Comparison of ENCODE assay signal across 31 mouse cellular contexts in the genomic region with DNA sequence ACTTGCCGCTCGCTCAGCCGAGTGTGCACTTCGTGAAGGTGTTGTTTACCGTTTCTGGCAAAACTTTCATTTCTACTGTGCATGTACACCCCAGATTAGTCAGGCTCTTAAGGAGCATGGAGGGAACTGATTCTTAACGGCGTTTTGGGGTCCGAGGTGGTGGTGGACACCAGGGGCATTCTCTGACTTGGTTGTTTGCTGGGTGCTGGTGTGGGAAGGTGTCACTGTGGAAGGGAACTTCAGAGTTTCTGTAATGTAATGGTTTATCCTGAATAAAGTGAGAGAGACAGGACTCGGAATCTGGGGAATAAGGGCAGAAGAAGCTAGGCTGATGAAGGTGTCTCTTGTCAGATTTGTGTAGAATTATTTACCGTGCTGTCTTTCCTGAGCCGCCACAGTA.
DNase-seq lines count a peak whose midpoint lies in the region; ATAC-seq lines count a peak whose summit lies in the region.
"Had no signal": no experiment of that assay in that cellular context is flagged by ENCODE, and none has a peak within 500 bp of the region (broad histone marks: within the 10 kb centered on the region; RNA-seq: fewer than 3 reads in every experiment).

No protein-coding gene starts in this region.

- DNase-seq in embryonic facial prominence, embryonic 10.5 days (ENCODE audit: low spot score) = no peak
- DNase-seq in testis, postnatal 14 days (ENCODE audit: low spot score) = no peak
- no peak for DNase-seq in cerebellum, adult 11-12 months
- no peak for DNase-seq in natural killer cell, adult 2 months (ENCODE audit: low spot score in 2 of 2)
- DNase-seq: adrenal gland, adult 2 months; adrenal gland, postnatal 36 days; cerebellum, adult 2 months; cerebellum, postnatal 14 days; gastrocnemius, adult 2 months; gastrocnemius, postnatal 36 days; heart, adult 2 months; heart, postnatal 14 days; kidney, adult 2 months; kidney, postnatal 36 days; layer of hippocampus, postnatal 36 days; liver, embryonic 13.5 days; lung, adult 18-20 months; lung, postnatal 4 days had no signal

- H3K4me2 ChIP-seq in embryonic facial prominence, embryonic 13.5 days = 0 out of 2 replicates have a peak overlapping the region, but pooled peaks have one; percentile 0
- H3K4me2 ChIP-seq in forebrain, embryonic 15.5 days (replicated peaks) = no peak overlapping the region
- H3K4me2 ChIP-seq in midbrain, embryonic 13.5 days (replicated peaks) = peak overlapping the region; percentile 43
- H3K4me2 ChIP-seq: heart, embryonic 13.5 days; intestine, embryonic 15.5 days; limb, embryonic 15.5 days; liver, embryonic 13.5 days had no signal

- no peak overlapping the region for H3K4me3 ChIP-seq in embryonic facial prominence, embryonic 13.5 days
- H3K4me3 ChIP-seq in embryonic facial prominence, embryonic 10.5 days = no peak overlapping the region
- no peak overlapping the region for H3K4me3 ChIP-seq in forebrain, embryonic 15.5 days
- peak overlapping the region; percentile 33 for H3K4me3 ChIP-seq in midbrain, embryonic 13.5 days (replicated peaks)
- H3K4me3 ChIP-seq: heart, adult 2 months; heart, embryonic 13.5 days; intestine, embryonic 15.5 days; limb, embryonic 10.5 days; limb, embryonic 15.5 days; liver, embryonic 13.5 days; megakaryocyte, embryonic 14.5 days had no signal

- peaks cover 8% of the 10 kb centered on the region; the same call in 1 of the 2 replicates for H3K36me3 ChIP-seq in embryonic facial prominence, embryonic 13.5 days
- peaks cover 3% of the 10 kb centered on the region; the same call in 1 of the 2 replicates for H3K36me3 ChIP-seq in embryonic facial prominence, embryonic 10.5 days (replicated peaks)
- H3K36me3 ChIP-seq in forebrain, embryonic 15.5 days = no peaks in the 10 kb centered on the region
- no peaks in the 10 kb centered on the region for H3K36me3 ChIP-seq in midbrain, embryonic 13.5 days
- H3K36me3 ChIP-seq: heart, embryonic 13.5 days; hindbrain, embryonic 10.5 days; intestine, embryonic 15.5 days; limb, embryonic 15.5 days; liver, embryonic 13.5 days had no signal

- no peak overlapping the region for H3K27ac ChIP-seq in embryonic facial prominence, embryonic 13.5 days
- H3K27ac ChIP-seq in embryonic facial prominence, embryonic 10.5 days (replicated peaks) = no peak overlapping the region
- peak overlapping the region; percentile 53 for H3K27ac ChIP-seq in forebrain, embryonic 15.5 days (replicated peaks)
- peak overlapping the region; percentile 91 for H3K27ac ChIP-seq in midbrain, embryonic 13.5 days
- H3K27ac ChIP-seq: heart, adult 2 months; heart, embryonic 13.5 days; hindbrain, embryonic 10.5 days; hindbrain, postnatal 0 days; intestine, embryonic 15.5 days; limb, embryonic 10.5 days; limb, embryonic 15.5 days; liver, embryonic 13.5 days; stomach, postnatal 0 days had no signal

- peaks cover 9% of the 10 kb centered on the region for H3K27me3 ChIP-seq in embryonic facial prominence, embryonic 13.5 days
- peaks cover 26% of the 10 kb centered on the region for H3K27me3 ChIP-seq in embryonic facial prominence, embryonic 10.5 days (replicated peaks; ENCODE audit: low read depth, poor library complexity, severe bottlenecking)
- H3K27me3 ChIP-seq in forebrain, embryonic 15.5 days = peaks cover 39% of the 10 kb centered on the region
- peaks cover 17% of the 10 kb centered on the region; the same call in 1 of the 2 replicates for H3K27me3 ChIP-seq in midbrain, embryonic 13.5 days
- H3K27me3 ChIP-seq: intestine, embryonic 15.5 days; limb, embryonic 15.5 days had no signal

- 68% methylated on average over 11 of the region's 11 CpGs for WGBS in embryonic facial prominence, embryonic 13.5 days
- WGBS in embryonic facial prominence, embryonic 10.5 days = 69% methylated on average over 11 of the region's 11 CpGs
- 39% methylated on average over 11 of the region's 11 CpGs for WGBS in forebrain, embryonic 15.5 days
- WGBS in midbrain, embryonic 13.5 days = 31% methylated on average over 11 of the region's 11 CpGs

- H3K9ac ChIP-seq in embryonic facial prominence, embryonic 13.5 days = no peak overlapping the region
- H3K9ac ChIP-seq in forebrain, embryonic 15.5 days (replicated peaks) = no peak overlapping the region
- H3K9ac ChIP-seq in midbrain, embryonic 13.5 days (replicated peaks) = peak overlapping the region; percentile 66
- H3K9ac ChIP-seq: heart, embryonic 13.5 days; intestine, embryonic 15.5 days; limb, embryonic 15.5 days; liver, embryonic 13.5 days had no signal

- ATAC-seq in embryonic facial prominence, embryonic 13.5 days (ENCODE audit: insufficient number of reproducible peaks, insufficient read depth, low FRiP score, low TSS enrichment, low read depth) = no peak
- no peak for ATAC-seq in forebrain, embryonic 15.5 days (replicated peaks)
- ATAC-seq in midbrain, embryonic 13.5 days = no peak
- ATAC-seq: activated CD4-positive, CD25-positive, alpha-beta regulatory T cell, adult 4 months; hindbrain, postnatal 0 days; intestine, embryonic 15.5 days; lung, postnatal 0 days had no signal

- no peaks in the 10 kb centered on the region for H3K9me3 ChIP-seq in embryonic facial prominence, embryonic 13.5 days
- no peaks in the 10 kb centered on the region for H3K9me3 ChIP-seq in embryonic facial prominence, embryonic 10.5 days
- no peaks in the 10 kb centered on the region for H3K9me3 ChIP-seq in forebrain, embryonic 15.5 days
- H3K9me3 ChIP-seq in midbrain, embryonic 13.5 days = peaks cover 2% of the 10 kb centered on the region; the same call in 1 of the 2 replicates
- H3K9me3 ChIP-seq: heart, embryonic 13.5 days; hindbrain, embryonic 10.5 days; intestine, embryonic 15.5 days; limb, embryonic 10.5 days; limb, embryonic 15.5 days; liver, embryonic 13.5 days; megakaryocyte, embryonic 14.5 days had no signal

- H3K4me1 ChIP-seq in embryonic facial prominence, embryonic 13.5 days = peaks cover 50% of the 10 kb centered on the region
- H3K4me1 ChIP-seq in embryonic facial prominence, embryonic 10.5 days = peaks cover 66% of the 10 kb centered on the region
- H3K4me1 ChIP-seq in forebrain, embryonic 15.5 days = peaks cover 36% of the 10 kb centered on the region
- H3K4me1 ChIP-seq in midbrain, embryonic 13.5 days (replicated peaks) = peaks cover 80% of the 10 kb centered on the region

Comparison
In these comparisons a context has a peak if more than half of its experiments do, and no peak if none do; other contexts are left out.
1. H3K27ac ChIP-seq: peak in forebrain, embryonic 15.5 days (single experiment) and midbrain, embryonic 13.5 days (single experiment); none in embryonic facial prominence, embryonic 13.5 days (single experiment) and embryonic facial prominence, embryonic 10.5 days (single experiment).